Mouse (Mus musculus): Measurements from ENCODE around the gene Ndufa7. TPM values are rescaled to one million over a fixed set of nuclear protein-coding genes. Genes with fewer than 3 reads are reported as not detected.
"Not testable (repeated sequence)": the region's sequence is repeated elsewhere in the genome, so short reads cannot be mapped to it uniquely, and the experiment has no call there.

Ndufa7 gene
- total and polyA plus RNA-seq, 2 experiments from 2014 or later = 766 to 899 TPM

DNA sequence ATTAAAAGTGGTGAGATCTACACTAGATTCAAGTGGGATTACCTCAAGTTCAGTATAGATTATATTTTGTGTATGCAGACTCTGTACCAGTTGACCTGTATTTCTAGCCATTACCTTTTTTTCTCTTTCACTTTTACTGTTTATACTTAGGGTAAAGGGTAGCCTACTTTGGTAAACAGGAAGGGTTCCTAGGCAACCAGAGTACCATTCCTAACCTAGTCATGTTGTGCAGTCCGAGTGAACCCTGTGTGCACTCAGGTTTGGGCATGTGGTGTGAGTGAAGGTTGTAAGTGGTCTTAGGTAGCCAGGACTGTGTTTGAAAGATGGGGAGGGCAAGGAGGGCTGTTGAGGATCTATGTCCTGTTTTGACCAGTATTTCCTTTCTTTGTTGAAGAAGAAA lies 27.0 kb downstream of the Ndufa7 start:
- ATAC-seq (ENCODE audit: insufficient read depth, low read depth) = no peak

GRCm38 (mm10) chr17:33857816-33858215 lies 33.4 kb downstream of the Ndufa7 start:
- Histone ChIP-seq H3K36me3 (replicated peaks; ENCODE audit: control insufficient read depth, insufficient read depth, low read length) (no peaks in the 10 kb centered on the region), H3K27me3 (ENCODE audit: control insufficient read depth, insufficient read depth, low read length) (no peaks in the 10 kb centered on the region), H3K4me2 (ENCODE audit: low read depth, low read length) (no peak overlapping the region), H3K27ac (ENCODE audit: low read depth) (no peak overlapping the region), H3K4me3 (ENCODE audit: low read depth, low read length) (no peak overlapping the region), H3K4me1 (ENCODE audit: control insufficient read depth, insufficient read depth) (no peaks in the 10 kb centered on the region), H3K9ac (replicated peaks; ENCODE audit: low read depth, low read length) (no peak overlapping the region), H3K9me3 (replicated peaks; ENCODE audit: control insufficient read depth, low read length) (0 out of 2 replicates have a peak, but pooled peaks cover 5% of the 10 kb centered on the region)
- TF ChIP-seq EP300 (IDR thresholded peaks at IDR 0.05; ENCODE audit: low read depth) (no peak), CTCF (IDR thresholded peaks at IDR 0.05; ENCODE audit: low read depth) (no peak)
- WGBS = 81% methylated on average over 4 of the region's 4 CpGs
- no peak for DNase-seq (ENCODE audit: low spot score)
- no peak for ATAC-seq (ENCODE audit: insufficient read depth, low read depth)

More for the DNA sequence above, 27.0 kb downstream of the Ndufa7 start:
- Histone ChIP-seq H3K9ac (replicated peaks; ENCODE audit: low read depth, low read length) (no peak overlapping the region), H3K27me3 (ENCODE audit: control insufficient read depth, insufficient read depth, low read length) (no peaks in the 10 kb centered on the region), H3K9me3 (replicated peaks; ENCODE audit: control insufficient read depth, low read length) (no peaks in the 10 kb centered on the region), H3K4me1 (ENCODE audit: control insufficient read depth, insufficient read depth) (no peaks in the 10 kb centered on the region), H3K36me3 (replicated peaks; ENCODE audit: control insufficient read depth, insufficient read depth, low read length) (peaks cover 13% of the 10 kb centered on the region; the same call in 1 of the 2 replicates), H3K27ac (ENCODE audit: low read depth) (no peak overlapping the region), H3K4me3 (ENCODE audit: low read depth, low read length) (no peak overlapping the region), H3K4me2 (ENCODE audit: low read depth, low read length) (no peak overlapping the region)
- TF ChIP-seq EP300 (IDR thresholded peaks at IDR 0.05; ENCODE audit: low read depth) (no peak), CTCF (IDR thresholded peaks at IDR 0.05; ENCODE audit: low read depth) (no peak)
- DNase-seq (ENCODE audit: low spot score) = no peak
- 39% methylated on average over 1 of the region's 1 CpGs for WGBS

GRCm38 (mm10) chr17:33865330-33866030 lies 41.1 kb downstream of the Ndufa7 start:
- Histone ChIP-seq H3K36me3 (replicated peaks; ENCODE audit: control insufficient read depth, insufficient read depth, low read length) (no peaks in the 10 kb centered on the region), H3K4me2 (ENCODE audit: low read depth, low read length) (no peak overlapping the region), H3K27me3 (ENCODE audit: control insufficient read depth, insufficient read depth, low read length) (no peaks in the 10 kb centered on the region), H3K9ac (replicated peaks; ENCODE audit: low read depth, low read length) (no peak overlapping the region), H3K9me3 (replicated peaks; ENCODE audit: control insufficient read depth, low read length) (no peaks in the 10 kb centered on the region), H3K4me3 (ENCODE audit: low read depth, low read length) (no peak overlapping the region), H3K4me1 (ENCODE audit: control insufficient read depth, insufficient read depth) (no peaks in the 10 kb centered on the region), H3K27ac (ENCODE audit: low read depth) (no peak overlapping the region)
- TF ChIP-seq CTCF (IDR thresholded peaks at IDR 0.05; ENCODE audit: low read depth) (peak; percentile 45), EP300 (IDR thresholded peaks at IDR 0.05; ENCODE audit: low read depth) (no peak)
- DNase-seq (ENCODE audit: low spot score) (peak; percentile 31), ATAC-seq (ENCODE audit: insufficient read depth, low read depth) (peak; percentile 33; the same call in 1 of the 2 replicates)
- WGBS = 17% methylated on average over 9 of the region's 9 CpGs

- not testable (repeated sequence) for H3K4me1 ChIP-seq (ENCODE audit: control insufficient read depth, insufficient read depth); ATAC-seq (ENCODE audit: insufficient read depth, low read depth); DNase-seq (ENCODE audit: low spot score); H3K9ac ChIP-seq (replicated peaks; ENCODE audit: low read depth, low read length); H3K9me3 ChIP-seq (replicated peaks; ENCODE audit: control insufficient read depth, low read length); H3K4me3 ChIP-seq (ENCODE audit: low read depth, low read length); H3K27me3 ChIP-seq (ENCODE audit: control insufficient read depth, insufficient read depth, low read length); H3K4me2 ChIP-seq (ENCODE audit: low read depth, low read length); H3K27ac ChIP-seq (ENCODE audit: low read depth)
- H3K36me3 ChIP-seq (replicated peaks; ENCODE audit: control insufficient read depth, insufficient read depth, low read length) = peaks cover 16% of the 10 kb centered on the region; the same call in 1 of the 2 replicates
- WGBS = 83% methylated on average over 1 of the region's 12 CpGs
Observed at GRCm38 (mm10) chr17:33873537-33873936, 49.2 kb downstream of the Ndufa7 start, which contains the start of gene Gm7029. TSS of gene Gm7029 (plus strand) at chr17:33873837.

- H3K36me3 ChIP-seq (replicated peaks; ENCODE audit: control insufficient read depth, insufficient read depth, low read length) = peaks cover 17% of the 10 kb centered on the region; the same call in 1 of the 2 replicates
- no peak overlapping the region for H3K4me2 ChIP-seq (ENCODE audit: low read depth, low read length)
- H3K4me1 ChIP-seq (ENCODE audit: control insufficient read depth, insufficient read depth) = no peaks in the 10 kb centered on the region
- no peak overlapping the region for H3K27ac ChIP-seq (ENCODE audit: low read depth)
- 80% methylated on average over 11 of the region's 11 CpGs for WGBS
- ATAC-seq (ENCODE audit: insufficient read depth, low read depth) = no peak
- no peaks in the 10 kb centered on the region for H3K27me3 ChIP-seq (ENCODE audit: control insufficient read depth, insufficient read depth, low read length)
- H3K9ac ChIP-seq (replicated peaks; ENCODE audit: low read depth, low read length) = no peak overlapping the region
- no peak for DNase-seq (ENCODE audit: low spot score)
- no peaks in the 10 kb centered on the region for H3K9me3 ChIP-seq (replicated peaks; ENCODE audit: control insufficient read depth, low read length)
- no peak overlapping the region for H3K4me3 ChIP-seq (ENCODE audit: low read depth, low read length)
- TF ChIP-seq CTCF (IDR thresholded peaks at IDR 0.05; ENCODE audit: low read depth) = no peak
- no peak for TF ChIP-seq EP300 (IDR thresholded peaks at IDR 0.05; ENCODE audit: low read depth)
Observed at GRCm38 (mm10) chr17:33874411-33874810, 50.0 kb downstream of the Ndufa7 start.

GRCm38 (mm10) chr17:33875797-33876196 lies 51.4 kb downstream of the Ndufa7 start:
- WGBS = 76% methylated on average over 5 of the region's 5 CpGs
- not testable (repeated sequence) for DNase-seq (ENCODE audit: low spot score)

DNA sequence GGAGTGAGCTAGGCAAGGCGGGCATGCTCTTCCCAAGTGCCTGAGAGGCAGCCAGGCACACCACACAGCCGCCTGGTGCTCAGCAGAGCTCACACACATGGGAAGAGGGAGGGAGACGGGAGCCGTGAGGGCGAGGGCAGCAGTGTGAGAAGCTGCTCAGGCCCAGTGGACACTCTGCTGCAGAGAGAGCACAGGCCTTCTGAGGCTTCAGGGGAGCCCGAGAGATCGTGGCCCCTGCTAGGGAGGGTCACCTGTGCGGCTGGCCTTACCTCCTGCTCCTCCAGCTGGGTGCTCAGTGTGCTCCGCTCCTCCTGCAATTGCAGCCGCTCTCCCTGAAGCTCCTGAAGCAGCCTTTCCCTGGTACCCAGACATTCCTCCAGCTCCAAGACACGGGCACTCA lies 59.9 kb downstream of the Ndufa7 start:
- not testable (repeated sequence) for ATAC-seq (ENCODE audit: insufficient read depth, low read depth); H3K4me3 ChIP-seq (ENCODE audit: low read depth, low read length); DNase-seq (ENCODE audit: low spot score); H3K27me3 ChIP-seq (ENCODE audit: control insufficient read depth, insufficient read depth, low read length); H3K4me2 ChIP-seq (ENCODE audit: low read depth, low read length); H3K27ac ChIP-seq (ENCODE audit: low read depth); H3K4me1 ChIP-seq (ENCODE audit: control insufficient read depth, insufficient read depth); H3K9me3 ChIP-seq (replicated peaks; ENCODE audit: control insufficient read depth, low read length); H3K9ac ChIP-seq (replicated peaks; ENCODE audit: low read depth, low read length)
- WGBS = 94% methylated on average over 8 of the region's 11 CpGs
- peaks cover 14% of the 10 kb centered on the region for H3K36me3 ChIP-seq (replicated peaks; ENCODE audit: control insufficient read depth, insufficient read depth, low read length)

More at GRCm38 (mm10) chr17:33875797-33876196, 51.4 kb downstream of the Ndufa7 start:
- H3K27ac ChIP-seq (ENCODE audit: low read depth); H3K4me3 ChIP-seq (ENCODE audit: low read depth, low read length); H3K4me1 ChIP-seq (ENCODE audit: control insufficient read depth, insufficient read depth); H3K9ac ChIP-seq (replicated peaks; ENCODE audit: low read depth, low read length); H3K9me3 ChIP-seq (replicated peaks; ENCODE audit: control insufficient read depth, low read length); H3K27me3 ChIP-seq (ENCODE audit: control insufficient read depth, insufficient read depth, low read length); ATAC-seq (ENCODE audit: insufficient read depth, low read depth); H3K4me2 ChIP-seq (ENCODE audit: low read depth, low read length): not testable (repeated sequence)
- peaks cover 17% of the 10 kb centered on the region; the same call in 1 of the 2 replicates for H3K36me3 ChIP-seq (replicated peaks; ENCODE audit: control insufficient read depth, insufficient read depth, low read length)
- peak; percentile 33; the same call in 1 of the 2 replicates for TF ChIP-seq CTCF (IDR thresholded peaks at IDR 0.05; ENCODE audit: low read depth)

- not testable (repeated sequence) for H3K4me3 ChIP-seq (ENCODE audit: low read depth, low read length); H3K9ac ChIP-seq (replicated peaks; ENCODE audit: low read depth, low read length); H3K27me3 ChIP-seq (ENCODE audit: control insufficient read depth, insufficient read depth, low read length); H3K4me2 ChIP-seq (ENCODE audit: low read depth, low read length); H3K4me1 ChIP-seq (ENCODE audit: control insufficient read depth, insufficient read depth); DNase-seq (ENCODE audit: low spot score); H3K9me3 ChIP-seq (replicated peaks; ENCODE audit: control insufficient read depth, low read length); ATAC-seq (ENCODE audit: insufficient read depth, low read depth); H3K27ac ChIP-seq (ENCODE audit: low read depth); H3K36me3 ChIP-seq (replicated peaks; ENCODE audit: control insufficient read depth, insufficient read depth, low read length)
- 35% methylated on average over 2 of the region's 2 CpGs for WGBS
Observed at GRCm38 (mm10) chr17:33887802-33888201, 63.4 kb downstream of the Ndufa7 start.

All from heart, postnatal 0 days (tissue).